Mouse (Mus musculus) heart, embryonic 13.5 days (tissue): ENCODE data around the gene Traf4. TPM values are rescaled to one million over a fixed set of nuclear protein-coding genes. Genes with fewer than 3 reads are reported as not detected.
A peak's percentile ranks its signal among the peaks of the same experiment; 100 is the strongest.
"Not testable (repeated sequence)": the region's sequence is repeated elsewhere in the genome, so short reads cannot be mapped to it uniquely, and the experiment has no call there.

Source experiments
- ATAC-seq: fragments of 200-750 bp; cut with Nextera tagmentation; 2 replicates; pipeline ENCODE4 v1.8.0; 2017; ENCODE audit warnings: moderate TSS enrichment; ENCODE audit not compliant: insufficient number of reproducible peaks, low FRiP score, low TSS enrichment; ENCODE audit errors: extremely low read depth
- H3K27ac ChIP-seq: fragments of 300-500 bp; sonication (generic); replicated peaks from 2 replicates; pipeline ENCODE4 v1.5.1; 2015; ENCODE audit warnings: moderate library complexity, mild to moderate bottlenecking, inconsistent platforms
- H3K27me3 ChIP-seq: fragments of 300-500 bp; sonication (generic); replicated peaks from 2 replicates; pipeline ENCODE4 v1.6.1; 2015; ENCODE audit warnings: mild to moderate bottlenecking, inconsistent platforms
- H3K36me3 ChIP-seq: fragments of 300-500 bp; sonication (generic); 2 replicates; pipeline ENCODE4 v1.6.1; 2015; ENCODE audit warnings: mild to moderate bottlenecking, inconsistent platforms
- H3K4me1 ChIP-seq: fragments of 300-500 bp; sonication (generic); 2 replicates; pipeline ENCODE4 v1.6.1; 2015; ENCODE audit warnings: inconsistent platforms
- H3K4me2 ChIP-seq: fragments of 300-500 bp; sonication (generic); 2 replicates; pipeline ENCODE4 v1.6.1; 2015; ENCODE audit warnings: inconsistent platforms, mild to moderate bottlenecking, moderate library complexity
- H3K4me3 ChIP-seq: fragments of 300-500 bp; sonication (generic); 2 replicates; pipeline ENCODE4 v1.5.1; 2015; ENCODE audit warnings: moderate library complexity, mild to moderate bottlenecking, inconsistent platforms
- H3K9ac ChIP-seq: fragments of 300-500 bp; sonication (generic); 2 replicates; pipeline ENCODE4 v1.6.1; 2015; ENCODE audit warnings: inconsistent platforms, mild to moderate bottlenecking, moderate library complexity
- H3K9me3 ChIP-seq: fragments of 300-500 bp; sonication (generic); 2 replicates; pipeline ENCODE4 v1.6.1; 2016; ENCODE audit warnings: inconsistent platforms
- WGBS: fragments of 180-500 bp; shearing (Covaris S2); methylation state at CpG from one replicate; pipeline ENCODE4 v1.1.7; 2015; ENCODE audit warnings: mixed read lengths; 5-methylcytosine and 5-hydroxymethylcytosine counted together
- polyA plus RNA-seq: library from polyadenylated mRNA; unstranded; fragments of >200 nt; fragmentation: Nextera tagmentation; extraction: Ambion mirVana; gene quantifications from 2 replicates; pipeline ENCODE4 v1.2.1, GENCODE M21; 2015

The Traf4 gene
- polyA plus RNA-seq, 1 experiment from 2014 or later: 43.0 TPM

DNA sequence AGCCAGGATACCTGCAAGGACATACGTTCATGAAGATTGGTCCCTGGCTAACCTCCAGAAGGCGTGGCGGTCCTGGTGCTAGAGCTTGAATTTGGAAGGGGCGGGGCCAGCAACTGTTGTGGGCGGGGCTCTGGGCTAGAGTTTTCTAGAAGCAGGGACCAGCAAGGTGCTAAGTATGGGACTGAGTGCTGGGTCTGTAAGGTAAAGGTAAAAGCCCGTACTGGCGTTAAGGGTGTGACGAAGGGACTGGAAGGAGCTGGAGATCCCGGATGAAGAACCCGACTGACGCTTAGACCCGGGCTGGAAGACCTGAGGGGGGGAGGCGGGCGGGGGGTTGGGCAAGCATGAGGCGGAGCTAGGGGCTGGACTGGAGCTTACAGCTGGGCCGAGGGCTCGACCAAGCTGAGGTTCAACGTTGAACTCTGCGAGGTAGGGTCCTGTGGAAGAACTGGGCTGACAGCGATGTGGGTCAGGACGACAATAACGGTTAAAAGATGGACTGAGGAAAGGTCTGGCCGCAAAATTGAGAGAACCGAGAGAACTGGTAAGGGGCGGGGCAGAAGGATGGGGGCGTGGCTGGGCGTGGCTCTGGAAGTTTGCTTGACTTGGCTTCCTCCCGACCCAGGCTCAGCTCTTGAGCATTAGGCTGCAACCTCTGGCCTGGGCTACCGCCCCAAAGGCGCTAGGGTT lies 29.2 kb upstream of the Traf4 start:
- Histone ChIP-seq H3K4me3 (peak overlapping the region; percentile 62), H3K9me3 (no peaks in the 10 kb centered on the region), H3K4me1 (peaks cover 23% of the 10 kb centered on the region), H3K27me3 (no peaks in the 10 kb centered on the region), H3K36me3 (peaks cover 35% of the 10 kb centered on the region), H3K9ac (peak overlapping the region; percentile 77), H3K27ac (peak overlapping the region; percentile 29; the same call in 1 of the 2 replicates), H3K4me2 (peak overlapping the region; percentile 76)
- ATAC-seq: peak; percentile 65
- 3% methylated on average over 30 of the region's 30 CpGs for WGBS

DNA sequence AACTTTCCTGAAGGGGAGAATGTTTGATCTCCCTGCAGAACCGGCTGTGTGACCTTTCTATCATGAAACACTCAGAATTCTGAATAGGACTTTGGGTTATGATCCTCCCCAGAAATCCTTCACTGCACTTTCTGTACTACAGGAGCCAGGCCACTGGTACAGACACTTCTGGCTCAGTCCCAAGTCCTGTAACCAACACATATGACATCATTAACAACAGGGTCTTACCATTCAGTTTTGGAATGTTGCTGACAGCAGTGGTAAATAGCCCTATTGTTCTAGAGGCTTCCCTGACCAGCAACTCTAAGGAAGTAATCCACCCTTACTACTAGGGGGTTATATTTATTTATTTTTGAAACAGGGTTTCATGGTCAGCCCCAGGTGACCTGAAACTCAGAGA lies 27.7 kb upstream of the Traf4 start, which contains the start of gene Proca1:
Gene Proca1, plus strand, starts transcription at position 280 of the 400 bp plus-strand sequence.
- Histone ChIP-seq H3K9me3 (no peaks in the 10 kb centered on the region), H3K36me3 (peaks cover 35% of the 10 kb centered on the region), H3K27ac (no peak within 1 kb of the TSS), H3K4me3 (peak within 1 kb of the TSS; percentile 62), H3K27me3 (no peaks in the 10 kb centered on the region; the same call in 1 of the 2 replicates), H3K4me1 (peaks cover 28% of the 10 kb centered on the region), H3K4me2 (peak within 1 kb of the TSS; percentile 76), H3K9ac (no peak within 1 kb of the TSS)
- no peak for ATAC-seq
- 56% methylated on average over 1 of the region's 1 CpGs for WGBS

DNA sequence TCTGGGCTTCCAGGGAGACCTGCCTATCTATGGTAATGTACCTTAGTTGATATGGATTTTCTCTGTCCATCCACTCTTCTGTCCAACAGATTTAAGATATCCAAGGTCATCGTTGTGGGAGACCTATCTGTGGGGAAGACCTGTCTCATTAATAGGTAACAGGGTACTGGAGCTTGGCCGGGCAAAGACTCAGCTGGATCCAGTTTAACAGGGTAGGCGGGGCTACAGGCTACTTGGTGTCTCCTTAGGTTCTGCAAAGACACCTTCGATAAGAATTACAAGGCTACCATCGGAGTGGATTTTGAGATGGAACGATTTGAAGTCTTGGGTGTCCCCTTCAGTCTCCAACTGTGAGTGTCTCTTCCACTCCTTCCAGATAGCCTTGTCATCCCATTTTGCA lies 24.7 kb upstream of the Traf4 start:
- Histone ChIP-seq H3K4me1 (peaks cover 26% of the 10 kb centered on the region), H3K9me3 (no peaks in the 10 kb centered on the region), H3K36me3 (peaks cover 35% of the 10 kb centered on the region), H3K27me3 (no peaks in the 10 kb centered on the region; the same call in 1 of the 2 replicates), H3K9ac (peak overlapping the region; percentile 95), H3K27ac (peak overlapping the region; percentile 97), H3K4me2 (peak overlapping the region; percentile 83), H3K4me3 (peak overlapping the region; percentile 80)
- WGBS: 61% methylated on average over 6 of the region's 6 CpGs
- ATAC-seq: no peak

DNA sequence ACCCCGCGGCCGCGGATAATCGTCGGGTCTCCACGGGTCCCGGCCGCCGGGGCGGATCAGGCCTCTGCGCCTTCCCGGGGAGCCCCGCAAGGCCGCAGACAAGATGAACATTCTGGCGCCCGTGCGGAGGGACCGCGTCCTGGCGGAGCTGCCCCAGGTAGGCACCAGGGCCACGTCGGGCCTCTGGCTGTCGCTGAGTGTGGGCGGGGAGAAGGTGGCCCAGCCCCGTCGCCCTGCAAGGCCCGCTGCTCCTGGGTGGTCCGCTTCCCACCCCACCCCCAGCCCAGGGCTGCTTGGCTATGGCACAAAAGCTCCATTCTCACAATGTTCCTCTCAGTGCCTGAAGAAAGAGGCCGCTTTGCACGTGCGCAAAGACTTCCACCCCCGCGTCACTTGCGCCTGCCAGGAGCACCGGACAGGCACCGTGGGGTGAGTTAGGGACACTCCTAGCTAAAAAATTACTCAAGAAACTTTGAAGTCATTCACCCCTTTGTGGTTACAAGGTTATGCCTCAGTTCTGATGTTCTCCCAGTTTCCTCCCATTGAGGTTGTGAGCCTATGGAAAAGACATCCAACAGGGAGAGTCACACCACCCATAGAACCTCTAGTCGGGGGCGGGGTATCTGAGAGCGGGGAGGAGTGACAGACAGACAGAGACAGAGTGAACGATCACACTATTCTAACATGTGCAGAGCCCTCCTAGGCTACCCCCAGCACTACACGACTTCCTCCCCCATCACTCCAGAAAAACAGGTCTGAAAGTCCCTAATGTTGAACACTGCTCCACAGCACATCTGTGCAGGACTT lies 24.0 kb upstream of the Traf4 start:
- Histone ChIP-seq H3K4me1 (peaks cover 24% of the 10 kb centered on the region), H3K27me3 (no peaks in the 10 kb centered on the region; the same call in 1 of the 2 replicates), H3K4me3 (peak overlapping the region; percentile 80), H3K27ac (peak overlapping the region; percentile 97), H3K9me3 (no peaks in the 10 kb centered on the region), H3K4me2 (peak overlapping the region; percentile 83), H3K36me3 (peaks cover 35% of the 10 kb centered on the region), H3K9ac (peak overlapping the region; percentile 95)
- WGBS: 1% methylated on average over 42 of the region's 42 CpGs
- peak; percentile 64; the same call in 1 of the 2 replicates for ATAC-seq

DNA sequence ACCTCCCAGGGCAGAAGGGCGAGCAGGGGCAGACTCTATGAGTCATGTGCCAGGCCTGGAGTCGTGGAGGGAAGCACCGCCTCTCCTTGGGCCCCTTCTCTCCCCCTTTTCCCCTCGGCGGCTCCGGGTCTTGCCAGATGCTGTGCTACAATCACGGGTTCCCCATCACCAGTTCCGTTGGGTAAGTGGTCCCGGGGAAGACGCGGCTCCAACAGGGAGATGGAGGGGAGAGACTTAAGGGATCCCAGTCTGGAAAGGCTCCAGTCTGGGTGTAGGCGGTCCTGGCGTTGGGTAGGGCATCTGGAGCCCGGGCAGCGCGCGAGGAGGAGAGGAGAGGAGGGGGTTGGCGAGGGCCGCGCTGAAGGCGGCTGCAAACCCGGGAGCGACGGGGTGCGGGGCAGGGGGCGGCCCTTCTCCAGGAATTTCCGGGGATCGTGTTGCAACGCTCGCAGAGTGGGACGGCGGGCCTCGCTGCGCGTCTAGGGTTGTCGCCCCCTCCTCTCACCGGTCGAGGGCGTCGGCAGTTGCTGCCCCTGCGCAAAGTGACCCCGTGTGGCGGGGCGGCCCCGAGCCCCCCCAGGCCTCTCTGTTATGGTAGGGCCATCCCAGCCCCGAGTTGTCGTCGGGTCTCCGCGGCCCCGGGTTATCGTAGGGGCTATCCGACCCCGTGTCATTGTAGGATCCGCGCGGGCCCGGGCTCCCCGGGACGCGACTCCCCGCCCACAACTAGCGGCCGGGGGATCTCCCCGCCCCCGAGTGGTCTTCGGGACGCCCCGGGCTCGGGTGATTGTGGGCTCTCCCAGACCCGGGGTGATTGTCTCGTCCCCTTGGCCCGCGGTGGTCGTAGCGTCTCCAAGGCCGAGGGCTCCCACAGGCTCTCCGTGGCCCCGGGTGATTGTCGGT lies 23.2 kb upstream of the Traf4 start, which contains the start of gene Rab34:
Gene Rab34, plus strand, starts transcription at position 100 of the 903 bp plus-strand sequence.
- H3K36me3 ChIP-seq: peaks cover 32% of the 10 kb centered on the region
- WGBS: under 1% methylated on average over 78 of the region's 80 CpGs
- peak within 1 kb of the TSS; percentile 80 for H3K4me3 ChIP-seq
- peak within 1 kb of the TSS; percentile 97 for H3K27ac ChIP-seq
- peak within 1 kb of the TSS; percentile 95 for H3K9ac ChIP-seq
- H3K9me3 ChIP-seq: no peaks in the 10 kb centered on the region
- H3K4me2 ChIP-seq: peak within 1 kb of the TSS; percentile 83
- ATAC-seq: peak; percentile 62; the same call in 1 of the 2 replicates
- H3K4me1 ChIP-seq: peaks cover 24% of the 10 kb centered on the region
- H3K27me3 ChIP-seq: no peaks in the 10 kb centered on the region; the same call in 1 of the 2 replicates

DNA sequence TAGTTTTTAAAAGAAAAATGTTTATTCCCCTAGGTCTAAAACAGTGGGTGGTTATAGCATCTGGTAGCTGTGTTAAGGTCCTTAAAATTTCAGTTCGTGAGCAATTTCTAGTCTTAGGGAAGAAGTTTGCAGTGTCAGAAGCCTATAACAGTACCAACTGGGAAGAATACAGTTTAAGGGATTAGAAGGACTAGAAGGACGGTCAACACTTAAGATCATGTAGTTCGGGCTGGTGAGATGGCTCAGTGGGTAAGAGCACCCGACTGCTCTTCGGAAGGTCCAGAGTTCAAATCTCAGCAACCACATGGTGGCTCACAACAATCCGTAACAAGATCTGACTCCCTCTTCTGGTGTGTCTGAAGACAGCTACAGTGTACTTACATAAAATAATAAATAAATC lies 19.3 kb upstream of the Traf4 start:
- H3K9me3 ChIP-seq, H3K9ac ChIP-seq, H3K4me2 ChIP-seq, H3K27ac ChIP-seq, H3K4me3 ChIP-seq, ATAC-seq, H3K27me3 ChIP-seq: not testable (repeated sequence)
- H3K4me1 ChIP-seq: peaks cover 41% of the 10 kb centered on the region
- H3K36me3 ChIP-seq: peaks cover 29% of the 10 kb centered on the region
- WGBS: 91% methylated on average over 6 of the region's 6 CpGs

DNA sequence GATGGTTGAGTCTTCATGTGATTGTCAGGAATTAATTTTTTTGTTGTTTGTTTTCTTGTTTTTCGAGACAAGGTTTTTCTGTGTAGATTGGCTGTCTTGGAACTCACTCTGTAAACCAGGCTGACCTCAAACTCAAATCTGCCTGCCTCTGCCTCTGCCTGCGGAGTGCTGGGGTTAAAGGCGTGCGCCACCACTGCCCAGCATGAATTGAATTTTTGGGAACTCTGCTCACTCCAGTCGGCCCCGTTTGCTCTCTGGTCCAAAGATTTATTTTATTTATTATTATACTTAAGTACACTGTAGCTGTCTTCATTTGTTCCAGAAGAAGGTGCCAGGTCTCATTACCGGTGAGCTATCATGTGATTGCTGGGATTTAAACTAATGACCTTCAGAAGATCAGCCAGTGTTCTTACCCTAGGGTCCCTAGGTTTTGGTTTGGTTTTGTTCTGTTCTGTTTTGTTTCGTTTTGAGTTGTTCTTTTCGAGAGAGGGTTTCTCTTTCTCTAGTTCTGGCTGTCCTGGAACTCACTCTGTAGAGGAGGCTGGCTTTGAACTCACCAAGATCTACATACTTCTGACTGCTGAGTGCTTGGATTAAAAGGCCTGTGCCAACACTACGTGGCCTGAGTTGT lies 18.6 kb upstream of the Traf4 start:
- Histone ChIP-seq H3K27me3 (no peaks in the 10 kb centered on the region; the same call in 1 of the 2 replicates), H3K4me2 (peak overlapping the region; percentile 86), H3K4me1 (peaks cover 42% of the 10 kb centered on the region), H3K36me3 (peaks cover 34% of the 10 kb centered on the region), H3K9me3 (no peaks in the 10 kb centered on the region), H3K27ac (peak overlapping the region; percentile 29; the same call in 1 of the 2 replicates), H3K9ac (peak overlapping the region; percentile 61), H3K4me3 (peak overlapping the region; percentile 73)
- ATAC-seq: no peak
- 49% methylated on average over 10 of the region's 10 CpGs for WGBS

DNA sequence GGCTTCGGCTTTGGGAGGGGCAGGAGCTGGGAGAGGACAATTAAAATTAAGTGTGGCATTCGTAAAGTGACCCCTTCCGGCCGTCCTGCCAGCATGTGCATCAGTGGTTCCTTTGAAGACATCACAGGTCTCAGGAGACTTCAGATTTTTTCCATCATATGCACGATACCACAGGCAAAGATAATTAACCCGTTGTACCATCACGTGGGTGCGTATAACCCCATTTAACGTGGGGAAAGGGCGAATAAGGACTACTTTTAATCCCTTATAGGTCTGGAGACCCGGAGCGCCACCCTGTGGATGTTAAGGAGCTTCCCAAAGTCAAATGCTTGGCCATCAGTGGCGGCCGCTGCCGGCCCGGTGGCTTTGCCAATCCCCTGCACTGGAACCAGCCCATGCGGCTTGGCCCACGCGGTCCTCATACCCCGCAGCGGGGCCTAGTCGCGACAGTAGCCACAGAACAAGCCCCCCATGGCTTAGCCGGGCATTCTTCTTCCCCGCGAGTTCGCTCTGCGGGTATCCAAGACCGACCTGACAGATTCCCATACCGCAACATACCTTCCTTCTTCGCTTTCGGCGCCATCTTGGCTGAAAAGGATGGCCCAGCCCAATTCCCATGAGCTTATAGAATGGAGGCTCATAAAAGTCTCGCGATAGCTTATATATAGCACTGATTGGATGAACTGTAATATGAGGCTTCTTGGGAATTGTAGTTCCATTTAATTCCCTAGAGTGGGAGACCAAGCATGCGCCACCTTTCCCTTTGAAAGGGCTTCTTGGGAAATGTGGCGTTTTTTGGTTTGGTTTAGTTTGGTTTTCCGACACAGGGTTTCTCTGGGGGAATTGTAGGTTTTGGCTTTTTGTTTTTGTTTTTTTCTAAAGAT lies 17.8 kb upstream of the Traf4 start, which contains the start of gene Rpl23a:
Gene Rpl23a, minus strand, starts transcription at position 624 of the 884 bp plus-strand sequence.
- H3K9ac ChIP-seq: peak within 1 kb of the TSS; percentile 92
- peak within 1 kb of the TSS; percentile 86 for H3K4me2 ChIP-seq
- peak within 1 kb of the TSS; percentile 89 for H3K27ac ChIP-seq
- no peaks in the 10 kb centered on the region for H3K9me3 ChIP-seq
- no peaks in the 10 kb centered on the region for H3K27me3 ChIP-seq
- peak; percentile 76 for ATAC-seq
- peaks cover 34% of the 10 kb centered on the region for H3K36me3 ChIP-seq
- under 1% methylated on average over 38 of the region's 38 CpGs for WGBS
- peak within 1 kb of the TSS; percentile 73 for H3K4me3 ChIP-seq
- H3K4me1 ChIP-seq: peaks cover 44% of the 10 kb centered on the region

DNA sequence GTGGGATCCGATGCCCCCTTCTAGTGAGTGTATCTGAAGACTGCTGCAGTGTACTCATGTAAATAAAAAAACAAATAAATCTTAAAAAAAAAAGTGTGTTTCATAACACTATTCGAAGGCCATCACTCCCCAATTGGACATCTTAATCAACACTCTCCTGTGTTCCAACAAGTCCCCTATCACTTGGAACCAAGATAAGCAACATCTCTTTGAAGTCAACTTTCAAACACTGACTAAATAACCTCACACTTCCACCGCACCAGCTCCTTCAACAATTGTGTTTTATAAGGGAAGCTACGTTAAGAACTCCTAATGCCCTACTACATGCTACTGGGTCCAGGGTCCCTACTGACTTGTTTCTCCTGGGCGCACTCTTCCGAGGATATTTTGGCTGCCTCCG lies 17.1 kb upstream of the Traf4 start:
- H3K27me3 ChIP-seq: no peaks in the 10 kb centered on the region
- H3K4me3 ChIP-seq: peak overlapping the region; percentile 73
- peak overlapping the region; percentile 86 for H3K4me2 ChIP-seq
- peaks cover 34% of the 10 kb centered on the region for H3K36me3 ChIP-seq
- peak overlapping the region; percentile 89; the same call in 1 of the 2 replicates for H3K27ac ChIP-seq
- no peaks in the 10 kb centered on the region for H3K9me3 ChIP-seq
- WGBS: 2% methylated on average over 7 of the region's 7 CpGs
- peaks cover 47% of the 10 kb centered on the region for H3K4me1 ChIP-seq
- H3K9ac ChIP-seq: peak overlapping the region; percentile 92
- no peak for ATAC-seq
